Mouse (Mus musculus): ENCODE data around the gene Dlx3. TPM values are rescaled to one million over a fixed set of nuclear protein-coding genes. Genes with fewer than 3 reads are reported as not detected.

Dlx3 gene
- polyA plus RNA-seq, 1 experiment from 2014 or later: 21.8 TPM

- Histone ChIP-seq H3K9me3 (no peaks in the 10 kb centered on the region), H3K4me2 (replicated peaks) (no peak overlapping the region), H3K36me3 (no peaks in the 10 kb centered on the region), H3K4me1 (peaks cover 38% of the 10 kb centered on the region), H3K27me3 (peaks cover 44% of the 10 kb centered on the region), H3K9ac (no peak overlapping the region), H3K27ac (no peak overlapping the region), H3K4me3 (no peak overlapping the region)
- 30% methylated on average over 7 of the region's 7 CpGs for WGBS
- ATAC-seq (ENCODE audit: insufficient number of reproducible peaks, insufficient read depth, low FRiP score, low TSS enrichment): no peak
These were observed 42.0 kb upstream of the Dlx3 start for GRCm38 (mm10) chr11:95077956-95078355.

GRCm38 (mm10) chr11:95079256-95079875, 40.6 kb upstream of the Dlx3 start:
- H3K27me3 ChIP-seq: peaks cover 40% of the 10 kb centered on the region
- H3K9ac ChIP-seq: no peak overlapping the region
- no peak overlapping the region for H3K27ac ChIP-seq
- peaks cover 38% of the 10 kb centered on the region for H3K4me1 ChIP-seq
- no peak overlapping the region for H3K4me3 ChIP-seq
- H3K4me2 ChIP-seq (replicated peaks): no peak overlapping the region
- H3K36me3 ChIP-seq: no peaks in the 10 kb centered on the region
- no peaks in the 10 kb centered on the region for H3K9me3 ChIP-seq
- no peak for ATAC-seq (ENCODE audit: insufficient number of reproducible peaks, insufficient read depth, low FRiP score, low TSS enrichment)
- WGBS: 67% methylated on average over 6 of the region's 6 CpGs

- Histone ChIP-seq H3K9me3 (no peaks in the 10 kb centered on the region), H3K27me3 (peaks cover 26% of the 10 kb centered on the region), H3K9ac (no peak overlapping the region), H3K4me3 (no peak overlapping the region), H3K4me2 (replicated peaks) (no peak overlapping the region), H3K4me1 (peaks cover 31% of the 10 kb centered on the region), H3K27ac (no peak overlapping the region), H3K36me3 (no peaks in the 10 kb centered on the region)
- ATAC-seq (ENCODE audit: insufficient number of reproducible peaks, insufficient read depth, low FRiP score, low TSS enrichment): no peak
- 76% methylated on average over 6 of the region's 6 CpGs for WGBS
These were observed 39.1 kb upstream of the Dlx3 start for GRCm38 (mm10) chr11:95080783-95081182.

GRCm38 (mm10) chr11:95082896-95083295, 37.0 kb upstream of the Dlx3 start:
- Histone ChIP-seq H3K9me3 (no peaks in the 10 kb centered on the region), H3K4me1 (peaks cover 33% of the 10 kb centered on the region), H3K4me2 (replicated peaks) (no peak overlapping the region), H3K4me3 (no peak overlapping the region), H3K27ac (no peak overlapping the region), H3K36me3 (no peaks in the 10 kb centered on the region), H3K9ac (no peak overlapping the region), H3K27me3 (peaks cover 6% of the 10 kb centered on the region)
- 89% methylated on average over 7 of the region's 7 CpGs for WGBS
- no peak for ATAC-seq (ENCODE audit: insufficient number of reproducible peaks, insufficient read depth, low FRiP score, low TSS enrichment)

- 41% methylated on average over 4 of the region's 4 CpGs for WGBS
- Histone ChIP-seq H3K9ac (no peak overlapping the region), H3K36me3 (no peaks in the 10 kb centered on the region), H3K4me1 (peaks cover 35% of the 10 kb centered on the region), H3K27ac (no peak overlapping the region), H3K4me2 (replicated peaks) (no peak overlapping the region), H3K27me3 (peaks cover 5% of the 10 kb centered on the region; the same call in 1 of the 2 replicates), H3K4me3 (no peak overlapping the region), H3K9me3 (no peaks in the 10 kb centered on the region)
- ATAC-seq (ENCODE audit: insufficient number of reproducible peaks, insufficient read depth, low FRiP score, low TSS enrichment): no peak
These were observed 35.7 kb upstream of the Dlx3 start for GRCm38 (mm10) chr11:95084175-95084574.

GRCm38 (mm10) chr11:95084811-95085382, 35.0 kb upstream of the Dlx3 start:
- Histone ChIP-seq H3K4me2 (replicated peaks) (no peak overlapping the region), H3K9me3 (no peaks in the 10 kb centered on the region), H3K27me3 (peaks cover 2% of the 10 kb centered on the region; the same call in 1 of the 2 replicates), H3K27ac (no peak overlapping the region), H3K9ac (no peak overlapping the region), H3K36me3 (no peaks in the 10 kb centered on the region), H3K4me3 (no peak overlapping the region), H3K4me1 (peaks cover 31% of the 10 kb centered on the region)
- ATAC-seq (ENCODE audit: insufficient number of reproducible peaks, insufficient read depth, low FRiP score, low TSS enrichment): no peak
- WGBS: 34% methylated on average over 5 of the region's 5 CpGs

- no peaks in the 10 kb centered on the region for H3K27me3 ChIP-seq
- WGBS: 8% methylated on average over 5 of the region's 5 CpGs
- no peaks in the 10 kb centered on the region for H3K9me3 ChIP-seq
- H3K4me2 ChIP-seq (replicated peaks): no peak overlapping the region
- ATAC-seq (ENCODE audit: insufficient number of reproducible peaks, insufficient read depth, low FRiP score, low TSS enrichment): no peak
- H3K9ac ChIP-seq: no peak overlapping the region
- H3K4me3 ChIP-seq: no peak overlapping the region
- H3K4me1 ChIP-seq: peaks cover 28% of the 10 kb centered on the region
- H3K36me3 ChIP-seq: no peaks in the 10 kb centered on the region
- no peak overlapping the region for H3K27ac ChIP-seq
These were observed 34.2 kb upstream of the Dlx3 start for GRCm38 (mm10) chr11:95085710-95086109.

- WGBS: 42% methylated on average over 5 of the region's 5 CpGs
- H3K4me3 ChIP-seq: no peak overlapping the region
- H3K9me3 ChIP-seq: no peaks in the 10 kb centered on the region
- ATAC-seq (ENCODE audit: insufficient number of reproducible peaks, insufficient read depth, low FRiP score, low TSS enrichment): no peak
- no peak overlapping the region for H3K4me2 ChIP-seq (replicated peaks)
- H3K4me1 ChIP-seq: peaks cover 28% of the 10 kb centered on the region
- no peaks in the 10 kb centered on the region for H3K36me3 ChIP-seq
- no peaks in the 10 kb centered on the region for H3K27me3 ChIP-seq
- no peak overlapping the region for H3K9ac ChIP-seq
- no peak overlapping the region for H3K27ac ChIP-seq
These were observed 33.7 kb upstream of the Dlx3 start for GRCm38 (mm10) chr11:95086229-95086628.

- peaks cover 28% of the 10 kb centered on the region for H3K4me1 ChIP-seq
- H3K4me3 ChIP-seq: no peak overlapping the region
- no peak overlapping the region for H3K9ac ChIP-seq
- no peaks in the 10 kb centered on the region for H3K36me3 ChIP-seq
- 68% methylated on average over 17 of the region's 17 CpGs for whole genome bisulfite sequencing
- H3K27me3 ChIP-seq: no peaks in the 10 kb centered on the region
- no peak overlapping the region for H3K4me2 ChIP-seq (replicated peaks)
- ATAC-seq (ENCODE audit: insufficient number of reproducible peaks, insufficient read depth, low FRiP score, low TSS enrichment): no peak
- no peaks in the 10 kb centered on the region for H3K9me3 ChIP-seq
- H3K27ac ChIP-seq: 0 out of 2 replicates have a peak overlapping the region, but pooled peaks have one; percentile 24
These were observed 32.4 kb upstream of the Dlx3 start for GRCm38 (mm10) chr11:95087301-95088228.

GRCm38 (mm10) chr11:95088286-95088685, 31.6 kb upstream of the Dlx3 start:
- H3K27ac ChIP-seq: no peak overlapping the region

GRCm38 (mm10) chr11:95088857-95089779, 30.8 kb upstream of the Dlx3 start:
- Histone ChIP-seq H3K36me3 (no peaks in the 10 kb centered on the region), H3K4me2 (replicated peaks) (no peak overlapping the region), H3K4me1 (peaks cover 28% of the 10 kb centered on the region), H3K9me3 (no peaks in the 10 kb centered on the region), H3K27ac (no peak overlapping the region), H3K4me3 (no peak overlapping the region), H3K27me3 (no peaks in the 10 kb centered on the region), H3K9ac (no peak overlapping the region)
- 65% methylated on average over 16 of the region's 16 CpGs for WGBS
- ATAC-seq (ENCODE audit: insufficient number of reproducible peaks, insufficient read depth, low FRiP score, low TSS enrichment): no peak

More at GRCm38 (mm10) chr11:95088286-95088685, 31.6 kb upstream of the Dlx3 start:
- WGBS: 58% methylated on average over 7 of the region's 7 CpGs
- no peak overlapping the region for H3K4me2 ChIP-seq (replicated peaks)
- no peak for ATAC-seq (ENCODE audit: insufficient number of reproducible peaks, insufficient read depth, low FRiP score, low TSS enrichment)
- peaks cover 28% of the 10 kb centered on the region for H3K4me1 ChIP-seq
- H3K9me3 ChIP-seq: no peaks in the 10 kb centered on the region
- H3K27me3 ChIP-seq: no peaks in the 10 kb centered on the region
- H3K9ac ChIP-seq: no peak overlapping the region
- H3K4me3 ChIP-seq: no peak overlapping the region
- no peaks in the 10 kb centered on the region for H3K36me3 ChIP-seq
